Mouse (Mus musculus) neural tube, embryonic 10.5 days (tissue): ENCODE measurements around the gene Nlrp4e.
"Not testable (repeated sequence)": the region's sequence is repeated elsewhere in the genome, so short reads cannot be mapped to it uniquely, and the experiment has no call there.

ENCODE experiments used
- DNase-seq: peaks from one replicate; pipeline ENCODE4 v3.0.0-alpha.2; 2017; ENCODE audit warnings: low spot score; ENCODE audit errors: extremely low spot score

Nlrp4e gene

GRCm38 (mm10) chr7:23300892-23301291 lies at the start of gene Nlrp4e:
Nlrp4e (plus strand) TSS chr7:23301192.
- DNase-seq, result not testable (repeated sequence)

GRCm38 (mm10) chr7:23251582-23251981 lies 49.4 kb upstream of the Nlrp4e start, which contains the start of gene Vmn1r166:
Vmn1r166 (minus strand) TSS chr7:23251682.
- not testable (repeated sequence) for DNase-seq

- not testable (repeated sequence) for DNase-seq
Measured at GRCm38 (mm10) chr7:23278800-23279199, 22.2 kb upstream of the Nlrp4e start, which contains the start of gene Gm6902. Gm6902 (minus strand) TSS chr7:23278900.

GRCm38 (mm10) chr7:23358311-23358710 lies 57.3 kb downstream of the Nlrp4e start:
- not testable (repeated sequence) for DNase-seq

- DNase-seq, result no peak
Measured at GRCm38 (mm10) chr7:23385589-23385988, 84.6 kb downstream of the Nlrp4e start, which contains the start of gene Nlrp5. Nlrp5 (plus strand) TSS chr7:23385889.
